Mouse (Mus musculus) midbrain, embryonic 13.5 days (tissue): Measurements from ENCODE around the gene Adcy4. TPM values are rescaled to one million over a fixed set of nuclear protein-coding genes. Genes with fewer than 3 reads are reported as not detected.
"Not testable (repeated sequence)": the region's sequence is repeated elsewhere in the genome, so short reads cannot be mapped to it uniquely, and the experiment has no call there.

Experiments used
- ATAC-seq: fragments of 200-750 bp; cut with Nextera tagmentation; 2 replicates; pipeline ENCODE4 v1.8.0; 2017; ENCODE audit warnings: mild to moderate bottlenecking, moderate TSS enrichment, moderate library complexity
- H3K27ac ChIP-seq: fragments of 300-500 bp; sonication (generic); 2 replicates; pipeline ENCODE4 v1.5.1; 2015; ENCODE audit warnings: inconsistent platforms, mild to moderate bottlenecking, moderate library complexity
- H3K27me3 ChIP-seq: fragments of 300-500 bp; sonication (generic); 2 replicates; pipeline ENCODE4 v1.6.1; 2015; ENCODE audit warnings: mild to moderate bottlenecking, inconsistent platforms
- H3K36me3 ChIP-seq: fragments of 300-500 bp; sonication (generic); 2 replicates; pipeline ENCODE4 v1.6.1; 2015; ENCODE audit warnings: mild to moderate bottlenecking, inconsistent platforms
- H3K4me1 ChIP-seq: fragments of 300-500 bp; sonication (generic); replicated peaks from 2 replicates; pipeline ENCODE4 v1.6.1; 2015; ENCODE audit warnings: inconsistent platforms
- H3K4me2 ChIP-seq: fragments of 300-500 bp; sonication (generic); replicated peaks from 2 replicates; pipeline ENCODE4 v1.6.1; 2015; ENCODE audit warnings: moderate library complexity, mild to moderate bottlenecking, inconsistent platforms
- H3K4me3 ChIP-seq: fragments of 300-500 bp; sonication (generic); replicated peaks from 2 replicates; pipeline ENCODE4 v1.5.1; 2015; ENCODE audit warnings: mild to moderate bottlenecking, inconsistent platforms
- H3K9ac ChIP-seq: fragments of 300-500 bp; sonication (generic); replicated peaks from 2 replicates; pipeline ENCODE4 v1.6.1; 2015; ENCODE audit warnings: mild to moderate bottlenecking, inconsistent platforms
- H3K9me3 ChIP-seq: fragments of 300-500 bp; sonication (generic); 2 replicates; pipeline ENCODE4 v1.6.1; 2016; ENCODE audit warnings: mild to moderate bottlenecking, inconsistent platforms
- WGBS: fragments of 180-500 bp; shearing (Covaris S2); methylation state at CpG from one replicate; pipeline ENCODE4 v1.1.7; 2015; 5-methylcytosine and 5-hydroxymethylcytosine counted together
- polyA plus RNA-seq: library from polyadenylated mRNA; unstranded; fragments of >200 nt; fragmentation: Nextera tagmentation; extraction: Ambion mirVana; gene quantifications from 2 replicates; pipeline ENCODE4 v1.2.1, GENCODE M21; 2015

Adcy4 gene
- polyA plus RNA-seq, 1 experiment from 2014 or later: 4.2 TPM

DNA sequence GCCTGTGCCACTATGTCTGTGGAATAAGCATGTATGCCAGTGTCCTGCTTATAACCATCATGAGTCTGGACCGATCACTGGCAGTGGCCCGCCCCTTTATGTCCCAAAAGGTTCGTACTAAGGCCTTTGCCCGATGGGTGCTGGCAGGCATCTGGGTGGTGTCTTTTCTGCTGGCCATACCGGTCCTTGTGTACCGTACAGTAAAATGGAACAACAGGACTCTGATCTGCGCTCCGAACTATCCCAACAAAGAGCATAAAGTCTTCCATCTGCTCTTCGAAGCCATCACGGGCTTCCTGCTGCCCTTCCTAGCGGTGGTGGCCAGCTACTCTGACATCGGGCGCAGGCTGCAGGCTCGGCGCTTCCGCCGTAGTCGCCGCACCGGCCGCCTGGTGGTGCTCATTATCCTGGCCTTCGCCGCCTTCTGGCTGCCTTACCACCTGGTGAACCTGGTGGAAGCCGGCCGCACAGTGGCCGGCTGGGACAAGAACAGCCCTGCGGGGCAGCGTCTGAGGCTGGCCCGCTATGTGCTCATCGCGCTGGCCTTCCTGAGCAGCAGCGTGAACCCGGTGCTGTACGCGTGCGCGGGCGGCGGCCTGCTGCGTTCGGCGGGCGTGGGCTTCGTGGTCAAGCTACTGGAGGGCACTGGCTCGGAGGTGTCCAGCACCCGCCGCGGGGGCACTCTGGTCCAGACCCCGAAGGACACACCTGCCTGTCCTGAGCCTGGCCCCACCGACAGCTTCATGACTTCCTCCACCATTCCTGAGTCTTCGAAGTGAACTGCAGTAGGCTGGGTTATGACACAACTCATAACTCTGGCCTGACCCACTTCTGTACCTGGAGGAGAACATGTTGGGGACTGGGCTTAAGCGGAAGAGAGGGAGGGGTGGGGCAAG is 16.1 kb downstream of the Adcy4 start:
- Histone ChIP-seq H3K27me3 (peaks cover 75% of the 10 kb centered on the region), H3K9ac (peak overlapping the region; percentile 60), H3K4me3 (peak overlapping the region; percentile 45), H3K36me3 (no peaks in the 10 kb centered on the region), H3K9me3 (no peaks in the 10 kb centered on the region), H3K27ac (no peak overlapping the region), H3K4me1 (peaks cover 7% of the 10 kb centered on the region), H3K4me2 (peak overlapping the region; percentile 76)
- WGBS: 12% methylated on average over 52 of the region's 52 CpGs
- ATAC-seq: peak; percentile 85

GRCm38 (mm10) chr14:55765696-55766095 is 18.2 kb downstream of the Adcy4 start, which contains the start of gene Ltb4r1:
TSS of gene Ltb4r1 (plus strand) at chr14:55765962.
- Histone ChIP-seq H3K27ac (no peak within 1 kb of the TSS), H3K4me3 (no peak within 1 kb of the TSS), H3K4me1 (peaks cover 20% of the 10 kb centered on the region), H3K36me3 (no peaks in the 10 kb centered on the region), H3K4me2 (no peak within 1 kb of the TSS), H3K9me3 (no peaks in the 10 kb centered on the region), H3K27me3 (peaks cover 92% of the 10 kb centered on the region), H3K9ac (no peak within 1 kb of the TSS)
- ATAC-seq: no peak
- 75% methylated on average over 4 of the region's 4 CpGs for WGBS

DNA sequence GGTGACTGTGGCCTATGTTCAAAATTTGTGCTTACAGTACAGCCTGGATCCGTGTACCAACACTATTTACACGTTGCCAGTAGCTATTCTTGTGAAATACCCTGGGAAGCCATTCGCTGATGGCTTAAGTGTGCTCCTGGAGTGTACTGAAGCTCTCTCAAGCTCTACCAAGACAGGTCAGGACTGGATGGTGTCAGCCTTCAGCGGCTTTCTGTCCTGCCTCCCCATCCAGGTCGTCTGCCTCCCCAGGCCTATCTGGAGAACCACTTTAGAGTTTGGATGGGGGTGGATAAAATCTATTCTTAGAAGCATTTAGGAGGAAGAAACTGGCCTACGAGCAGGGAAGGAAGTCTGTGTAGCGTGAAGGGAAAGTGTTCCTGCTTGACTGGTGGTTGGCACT is 20.7 kb downstream of the Adcy4 start:
- no peak overlapping the region for H3K27ac ChIP-seq
- 65% methylated on average over 7 of the region's 7 CpGs for WGBS
- H3K4me2 ChIP-seq: no peak overlapping the region

GRCm38 (mm10) chr14:55762001-55762821 is 21.7 kb downstream of the Adcy4 start:
- under 1% methylated on average over 77 of the region's 77 CpGs for WGBS
- H3K4me3 ChIP-seq: peak overlapping the region; percentile 51
- no peaks in the 10 kb centered on the region for H3K36me3 ChIP-seq
- peak overlapping the region; percentile 56; the same call in 1 of the 2 replicates for H3K27ac ChIP-seq
- no peaks in the 10 kb centered on the region for H3K9me3 ChIP-seq
- H3K27me3 ChIP-seq: peaks cover 64% of the 10 kb centered on the region
- ATAC-seq: peak; percentile 80
- H3K4me2 ChIP-seq: peak overlapping the region; percentile 88
- peak overlapping the region; percentile 82 for H3K9ac ChIP-seq
- H3K4me1 ChIP-seq: peaks cover 16% of the 10 kb centered on the region

More for the DNA sequence above, 20.7 kb downstream of the Adcy4 start:
- peaks cover 72% of the 10 kb centered on the region for H3K27me3 ChIP-seq
- no peak overlapping the region for H3K9ac ChIP-seq
- peaks cover 22% of the 10 kb centered on the region for H3K4me1 ChIP-seq
- peak overlapping the region; percentile 51; the same call in 1 of the 2 replicates for H3K4me3 ChIP-seq
- H3K9me3 ChIP-seq: no peaks in the 10 kb centered on the region
- H3K36me3 ChIP-seq: no peaks in the 10 kb centered on the region
- no peak for ATAC-seq

DNA sequence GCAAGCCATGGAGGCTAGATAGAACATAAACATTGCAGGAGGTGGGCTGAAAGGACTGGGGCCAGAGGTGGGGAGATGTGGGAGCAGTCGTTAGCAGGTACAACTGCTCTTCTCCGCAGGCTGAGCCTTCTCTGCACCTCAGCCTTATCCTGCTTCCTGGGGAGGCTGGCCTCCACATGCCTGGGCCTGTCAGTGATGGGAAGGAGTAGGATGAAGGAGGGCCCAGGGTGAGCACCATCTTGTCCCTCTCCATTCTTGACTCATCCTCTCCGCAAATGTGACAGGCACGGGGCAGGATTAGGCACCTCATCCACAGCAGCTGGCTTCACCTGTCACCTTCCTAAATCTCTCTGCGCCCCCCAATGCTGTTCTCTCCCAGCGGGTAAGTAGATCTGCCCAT is 22.7 kb downstream of the Adcy4 start, which contains the start of gene Ltb4r2:
Ltb4r2 (plus strand) TSS at position 266 of the 400 bp plus-strand sequence.
- Histone ChIP-seq H3K9me3 (no peaks in the 10 kb centered on the region), H3K4me2 (peak within 1 kb of the TSS; percentile 88), H3K4me3 (peak within 1 kb of the TSS; percentile 51), H3K27me3 (peaks cover 55% of the 10 kb centered on the region), H3K9ac (peak within 1 kb of the TSS; percentile 82), H3K36me3 (peaks cover 5% of the 10 kb centered on the region), H3K27ac (peak within 1 kb of the TSS; percentile 56; the same call in 1 of the 2 replicates), H3K4me1 (peaks cover 16% of the 10 kb centered on the region)
- WGBS: 70% methylated on average over 6 of the region's 6 CpGs
- ATAC-seq: no peak

- Histone ChIP-seq H3K4me1 (peaks cover 16% of the 10 kb centered on the region), H3K4me2 (peak overlapping the region; percentile 10), H3K27me3 (peaks cover 45% of the 10 kb centered on the region), H3K36me3 (peaks cover 15% of the 10 kb centered on the region)
- ATAC-seq: peak; percentile 7; the same call in 1 of the 2 replicates
- 0% methylated on average over 6 of the region's 6 CpGs for WGBS
- not testable (repeated sequence) for H3K9ac ChIP-seq, H3K9me3 ChIP-seq, H3K4me3 ChIP-seq, H3K27ac ChIP-seq
Observed at GRCm38 (mm10) chr14:55760156-55760555, 23.7 kb downstream of the Adcy4 start.

DNA sequence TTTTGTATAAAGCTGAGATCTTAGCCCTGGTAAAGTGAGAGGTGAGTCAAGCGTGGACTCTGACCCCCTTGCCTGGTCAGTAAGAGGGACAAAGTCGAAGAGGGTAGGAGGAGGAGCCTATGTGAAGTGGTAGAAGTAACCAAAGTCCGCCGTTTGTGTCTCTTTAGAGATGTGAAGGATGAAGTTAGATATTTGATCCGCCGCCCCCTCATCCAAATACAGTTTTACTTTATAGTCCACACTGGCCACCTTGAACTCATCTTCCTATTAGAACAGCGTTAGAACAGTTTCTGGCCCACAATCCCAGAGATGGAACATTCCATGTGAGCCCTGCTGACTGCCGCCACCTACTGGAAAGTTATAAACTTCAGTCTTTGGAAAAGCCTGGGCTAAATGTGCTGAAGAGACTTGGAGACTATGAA is 25.5 kb downstream of the Adcy4 start, which contains the start of gene Cideb:
Cideb (minus strand) TSS at position 96 of the 422 bp plus-strand sequence.
- H3K4me2 ChIP-seq: no peak within 1 kb of the TSS
- no peak for ATAC-seq
- H3K27me3 ChIP-seq: peaks cover 27% of the 10 kb centered on the region
- H3K36me3 ChIP-seq: peaks cover 33% of the 10 kb centered on the region
- 13% methylated on average over 8 of the region's 8 CpGs for WGBS
- H3K27ac ChIP-seq: no peak within 1 kb of the TSS
- H3K4me3 ChIP-seq: no peak within 1 kb of the TSS
- H3K9ac ChIP-seq: no peak within 1 kb of the TSS
- peaks cover 16% of the 10 kb centered on the region for H3K4me1 ChIP-seq
- no peaks in the 10 kb centered on the region for H3K9me3 ChIP-seq

DNA sequence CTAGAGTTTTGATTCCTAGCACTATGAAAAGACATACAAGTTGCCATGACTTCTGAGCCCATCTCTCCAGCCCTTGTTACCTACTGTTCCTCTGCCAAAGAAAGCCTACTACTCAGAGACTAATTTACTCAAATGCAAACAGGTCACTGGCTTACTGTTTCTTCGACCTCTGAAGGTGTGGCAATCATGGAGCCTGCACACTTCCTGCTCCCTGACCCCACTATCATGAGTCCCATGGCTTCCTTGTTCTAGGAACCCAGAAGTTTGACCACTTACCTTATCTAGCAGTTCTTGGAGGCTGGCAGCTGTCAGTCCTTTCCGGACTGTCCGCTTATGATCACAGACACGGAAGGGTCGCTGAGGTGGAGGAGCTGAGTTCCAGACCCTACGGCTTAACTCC is 26.3 kb downstream of the Adcy4 start:
- H3K27me3 ChIP-seq: peaks cover 19% of the 10 kb centered on the region
- no peak for ATAC-seq
- peaks cover 13% of the 10 kb centered on the region for H3K4me1 ChIP-seq
- 87% methylated on average over 6 of the region's 6 CpGs for WGBS
- no peak overlapping the region for H3K9ac ChIP-seq
- no peak overlapping the region for H3K27ac ChIP-seq
- H3K9me3 ChIP-seq: no peaks in the 10 kb centered on the region
- H3K36me3 ChIP-seq: peaks cover 41% of the 10 kb centered on the region
- H3K4me3 ChIP-seq: no peak overlapping the region
- no peak overlapping the region for H3K4me2 ChIP-seq

DNA sequence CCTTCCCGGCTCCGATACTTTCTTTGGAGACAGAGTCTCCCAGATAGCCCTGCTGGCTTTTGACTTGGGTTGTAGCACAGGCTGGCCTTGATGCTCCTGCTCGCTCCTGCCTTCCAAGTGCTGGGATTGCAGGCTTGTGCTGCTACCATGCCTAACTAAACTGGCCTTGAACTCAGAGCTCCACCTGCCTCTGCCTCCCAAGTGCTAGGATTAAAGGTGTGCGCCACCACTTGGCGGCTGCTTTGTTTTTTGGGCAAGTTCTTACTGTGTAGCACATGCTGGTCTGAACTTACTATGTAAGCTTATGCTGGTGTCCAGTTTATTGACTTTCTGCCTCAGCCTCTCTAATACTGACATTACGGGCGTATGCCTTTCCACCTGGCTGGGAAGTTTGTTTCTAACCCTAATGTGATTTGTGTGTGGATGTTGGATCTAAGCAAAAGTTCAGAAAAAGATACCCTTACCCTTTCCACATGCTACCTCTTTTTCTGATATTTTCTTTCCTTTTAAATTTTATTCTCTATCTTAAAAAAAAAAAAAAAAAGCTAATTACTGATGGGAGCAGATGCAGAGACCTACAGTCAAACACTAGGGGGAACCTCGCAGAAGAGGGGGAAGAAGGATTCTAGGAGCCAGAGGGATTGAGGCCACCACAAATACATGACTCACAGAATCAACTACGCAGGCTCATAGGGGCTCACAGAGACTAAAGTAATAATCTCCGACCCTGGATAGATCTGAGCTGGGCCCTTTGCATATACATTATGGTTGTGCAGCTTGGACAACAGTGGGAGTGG is 36.6 kb downstream of the Adcy4 start:
- Histone ChIP-seq H3K27ac (no peak overlapping the region), H3K9ac (peak overlapping the region; percentile 36), H3K9me3 (no peaks in the 10 kb centered on the region), H3K4me3 (peak overlapping the region; percentile 73), H3K4me1 (peaks cover 36% of the 10 kb centered on the region), H3K36me3 (peaks cover 34% of the 10 kb centered on the region), H3K27me3 (no peaks in the 10 kb centered on the region), H3K4me2 (peak overlapping the region; percentile 95)
- WGBS: 89% methylated on average over 10 of the region's 10 CpGs
- no peak for ATAC-seq

DNA sequence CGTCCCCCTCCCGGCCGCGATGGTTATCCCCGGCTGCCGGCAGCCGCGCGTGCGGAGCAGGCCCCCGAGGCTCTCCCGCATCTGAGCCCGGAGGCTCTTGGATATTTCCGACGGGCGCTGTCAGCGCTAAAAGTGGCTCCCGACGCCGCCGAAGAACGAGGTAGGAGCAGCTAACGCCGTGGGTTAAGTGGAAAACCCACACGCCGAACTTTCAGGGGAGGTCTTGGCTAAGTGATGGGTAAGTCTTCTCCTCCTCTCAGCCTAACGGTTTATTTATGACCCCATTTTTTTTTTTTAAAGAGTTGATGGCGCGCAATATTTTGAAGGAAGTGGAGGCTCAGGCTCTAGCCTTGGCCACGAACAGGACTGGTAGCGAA is 38.0 kb downstream of the Adcy4 start:
- H3K4me3 ChIP-seq: peak overlapping the region; percentile 73
- no peak overlapping the region for H3K27ac ChIP-seq
- no peaks in the 10 kb centered on the region for H3K27me3 ChIP-seq
- H3K36me3 ChIP-seq: peaks cover 23% of the 10 kb centered on the region
- no peak for ATAC-seq
- H3K4me2 ChIP-seq: peak overlapping the region; percentile 95
- no peaks in the 10 kb centered on the region for H3K9me3 ChIP-seq
- WGBS: under 1% methylated on average over 31 of the region's 31 CpGs
- H3K4me1 ChIP-seq: peaks cover 36% of the 10 kb centered on the region
- peak overlapping the region; percentile 76 for H3K9ac ChIP-seq

DNA sequence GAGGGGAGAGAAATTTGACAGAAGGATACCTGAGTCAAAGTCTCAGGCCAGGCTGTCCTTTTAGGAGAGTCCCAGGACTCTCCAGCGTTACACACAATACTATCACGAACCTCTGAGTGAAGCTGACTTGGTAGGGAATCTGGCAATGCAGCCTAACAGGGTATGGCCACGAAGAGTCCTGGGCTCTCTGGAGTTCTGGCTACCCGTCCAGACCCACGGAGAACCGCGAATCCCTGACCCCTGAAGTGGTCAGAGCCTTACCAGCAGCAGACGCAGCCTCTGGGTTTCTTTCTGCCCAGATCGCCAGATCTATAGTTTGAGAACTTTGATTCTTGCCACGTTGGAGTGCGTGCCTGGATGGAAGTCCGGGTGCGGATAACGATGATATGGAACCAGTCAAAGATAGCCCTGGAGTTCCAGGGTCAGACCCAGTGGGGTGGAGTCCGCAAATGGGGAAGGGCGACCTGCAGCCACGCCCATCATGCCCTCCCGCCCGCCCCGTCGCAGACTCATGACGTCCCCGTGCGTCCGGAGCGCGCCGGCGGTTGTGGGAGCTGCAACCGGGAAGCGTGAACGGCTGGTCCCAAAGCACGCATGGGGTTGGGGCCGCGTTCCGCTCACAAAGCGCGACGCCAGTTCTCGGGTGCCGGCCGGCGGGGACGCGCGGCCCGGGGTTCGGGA is 38.6 kb downstream of the Adcy4 start, which contains the start of the genes Dhrs1 and Nop9:
Dhrs1 (minus strand) TSS at position 511 of the 681 bp plus-strand sequence.
Nop9 (plus strand) TSS at position 514 of the 681 bp plus-strand sequence.
- Histone ChIP-seq H3K4me2 (peak within 1 kb of the TSS; percentile 95), H3K9ac (peak within 1 kb of the TSS; percentile 76), H3K36me3 (peaks cover 23% of the 10 kb centered on the region), H3K27ac (no peak within 1 kb of the TSS), H3K4me1 (peaks cover 36% of the 10 kb centered on the region), H3K27me3 (no peaks in the 10 kb centered on the region), H3K4me3 (peak within 1 kb of the TSS; percentile 73), H3K9me3 (no peaks in the 10 kb centered on the region)
- WGBS: 3% methylated on average over 42 of the region's 48 CpGs
- peak; percentile 80 for ATAC-seq
